Mouse (Mus musculus): ENCODE results near the gene Tesc. TPM values are rescaled to one million over a fixed set of nuclear protein-coding genes. Genes with fewer than 3 reads are reported as not detected.
A peak's percentile ranks its signal among the peaks of the same experiment; 100 is the strongest.

Gene Tesc
- total and polyA plus RNA-seq, 2 experiments from 2014 or later: 3.8 to 6.9 TPM

GRCm38 (mm10) chr5:118025880-118026279 is 1.7 kb upstream of the Tesc start:
- TF ChIP-seq CTCF (IDR thresholded peaks at IDR 0.05; ENCODE audit: low read depth): no peak
- Histone ChIP-seq H3K9me3 (ENCODE audit: low read length) (no peaks in the 10 kb centered on the region), H3K4me3 (ENCODE audit: low read length) (no peak overlapping the region), H3K27me3 (ENCODE audit: insufficient read depth, low read length) (peaks cover 34% of the 10 kb centered on the region), H3K4me1 (ENCODE audit: insufficient read depth, low read length) (peaks cover 8% of the 10 kb centered on the region), H3K9ac (replicated peaks; ENCODE audit: low read length) (no peak overlapping the region), H3K36me3 (ENCODE audit: insufficient read depth, low read length) (no peaks in the 10 kb centered on the region), H3K4me2 (ENCODE audit: low read depth, low read length) (no peak overlapping the region), H3K27ac (no peak overlapping the region)
- ATAC-seq (no peak), DNase-seq (ENCODE audit: low spot score) (no peak)
- 4% methylated on average over 12 of the region's 12 CpGs for WGBS

- ATAC-seq: no peak
These were observed 1.2 kb upstream of the Tesc start for GRCm38 (mm10) chr5:118026343-118026742.

GRCm38 (mm10) chr5:118027101-118027697 is 344 bp upstream of the Tesc start:
- H3K4me2 ChIP-seq (ENCODE audit: low read depth, low read length): peak overlapping the region; percentile 96
- peak; percentile 27; the same call in 1 of the 2 replicates for ATAC-seq

More at GRCm38 (mm10) chr5:118026343-118026742, 1.2 kb upstream of the Tesc start:
- no peak overlapping the region for H3K9ac ChIP-seq (replicated peaks; ENCODE audit: low read length)
- peaks cover 8% of the 10 kb centered on the region for H3K4me1 ChIP-seq (ENCODE audit: insufficient read depth, low read length)
- H3K27me3 ChIP-seq (ENCODE audit: insufficient read depth, low read length): peaks cover 34% of the 10 kb centered on the region
- no peak for TF ChIP-seq CTCF (IDR thresholded peaks at IDR 0.05; ENCODE audit: low read depth)
- no peaks in the 10 kb centered on the region for H3K9me3 ChIP-seq (ENCODE audit: low read length)
- H3K36me3 ChIP-seq (ENCODE audit: insufficient read depth, low read length): no peaks in the 10 kb centered on the region
- no peak overlapping the region for H3K27ac ChIP-seq
- WGBS: 5% methylated on average over 13 of the region's 13 CpGs
- H3K4me2 ChIP-seq (ENCODE audit: low read depth, low read length): 0 out of 2 replicates have a peak overlapping the region, but pooled peaks have one; percentile 96
- DNase-seq (ENCODE audit: low spot score): no peak
- no peak overlapping the region for H3K4me3 ChIP-seq (ENCODE audit: low read length)

GRCm38 (mm10) chr5:118028191-118029034 is 870 bp downstream of the Tesc start:
- H3K4me3 ChIP-seq (ENCODE audit: low read length): peak overlapping the region; percentile 59
- no peaks in the 10 kb centered on the region for H3K36me3 ChIP-seq (ENCODE audit: insufficient read depth, low read length)
- no peak for DNase-seq (ENCODE audit: low spot score)
- no peak; the same call in 1 of the 2 replicates for ATAC-seq
- H3K4me2 ChIP-seq (ENCODE audit: low read depth, low read length): peak overlapping the region; percentile 96
- 1% methylated on average over 78 of the region's 79 CpGs for WGBS
- peak overlapping the region; percentile 44 for H3K9ac ChIP-seq (replicated peaks; ENCODE audit: low read length)
- H3K4me1 ChIP-seq (ENCODE audit: insufficient read depth, low read length): peaks cover 8% of the 10 kb centered on the region
- H3K9me3 ChIP-seq (ENCODE audit: low read length): no peaks in the 10 kb centered on the region
- peaks cover 34% of the 10 kb centered on the region for H3K27me3 ChIP-seq (ENCODE audit: insufficient read depth, low read length)
- TF ChIP-seq CTCF (IDR thresholded peaks at IDR 0.05; ENCODE audit: low read depth): no peak
- no peak overlapping the region for H3K27ac ChIP-seq

More at GRCm38 (mm10) chr5:118027101-118027697, 344 bp upstream of the Tesc start:
- Histone ChIP-seq H3K27ac (no peak overlapping the region), H3K9ac (replicated peaks; ENCODE audit: low read length) (peak overlapping the region; percentile 44; the same call in 1 of the 2 replicates), H3K36me3 (ENCODE audit: insufficient read depth, low read length) (no peaks in the 10 kb centered on the region), H3K27me3 (ENCODE audit: insufficient read depth, low read length) (peaks cover 34% of the 10 kb centered on the region), H3K4me3 (ENCODE audit: low read length) (peak overlapping the region; percentile 59), H3K9me3 (ENCODE audit: low read length) (no peaks in the 10 kb centered on the region), H3K4me1 (ENCODE audit: insufficient read depth, low read length) (peaks cover 8% of the 10 kb centered on the region)
- TF ChIP-seq CTCF (IDR thresholded peaks at IDR 0.05; ENCODE audit: low read depth): no peak
- WGBS: 2% methylated on average over 31 of the region's 39 CpGs
- no peak for DNase-seq (ENCODE audit: low spot score)

- Histone ChIP-seq H3K27me3 (ENCODE audit: insufficient read depth, low read length) (peaks cover 34% of the 10 kb centered on the region), H3K27ac (no peak overlapping the region), H3K9ac (replicated peaks; ENCODE audit: low read length) (no peak overlapping the region), H3K4me1 (ENCODE audit: insufficient read depth, low read length) (peaks cover 8% of the 10 kb centered on the region), H3K4me2 (ENCODE audit: low read depth, low read length) (peak overlapping the region; percentile 96), H3K36me3 (ENCODE audit: insufficient read depth, low read length) (no peaks in the 10 kb centered on the region), H3K4me3 (ENCODE audit: low read length) (peak overlapping the region; percentile 59), H3K9me3 (ENCODE audit: low read length) (no peaks in the 10 kb centered on the region)
- DNase-seq (ENCODE audit: low spot score) (no peak), ATAC-seq (0 out of 2 replicates have a peak, but pooled peaks have one; percentile 28)
- WGBS: 5% methylated on average over 12 of the region's 12 CpGs
- no peak for TF ChIP-seq CTCF (IDR thresholded peaks at IDR 0.05; ENCODE audit: low read depth)
These were observed 1.5 kb downstream of the Tesc start for GRCm38 (mm10) chr5:118029035-118029408.

GRCm38 (mm10) chr5:118029420-118029819 is 1.9 kb downstream of the Tesc start:
- no peaks in the 10 kb centered on the region for H3K9me3 ChIP-seq (ENCODE audit: low read length)
- H3K4me3 ChIP-seq (ENCODE audit: low read length): peak overlapping the region; percentile 59
- DNase-seq (ENCODE audit: low spot score): no peak
- peaks cover 34% of the 10 kb centered on the region for H3K27me3 ChIP-seq (ENCODE audit: insufficient read depth, low read length)
- no peak for TF ChIP-seq CTCF (IDR thresholded peaks at IDR 0.05; ENCODE audit: low read depth)
- H3K4me1 ChIP-seq (ENCODE audit: insufficient read depth, low read length): peaks cover 8% of the 10 kb centered on the region
- no peak overlapping the region for H3K27ac ChIP-seq
- no peak for ATAC-seq
- peak overlapping the region; percentile 96 for H3K4me2 ChIP-seq (ENCODE audit: low read depth, low read length)
- H3K36me3 ChIP-seq (ENCODE audit: insufficient read depth, low read length): no peaks in the 10 kb centered on the region
- no peak overlapping the region for H3K9ac ChIP-seq (replicated peaks; ENCODE audit: low read length)
- 6% methylated on average over 10 of the region's 10 CpGs for WGBS
